9 mouse cellular contexts compared by ENCODE assay signal in the genomic region with DNA sequence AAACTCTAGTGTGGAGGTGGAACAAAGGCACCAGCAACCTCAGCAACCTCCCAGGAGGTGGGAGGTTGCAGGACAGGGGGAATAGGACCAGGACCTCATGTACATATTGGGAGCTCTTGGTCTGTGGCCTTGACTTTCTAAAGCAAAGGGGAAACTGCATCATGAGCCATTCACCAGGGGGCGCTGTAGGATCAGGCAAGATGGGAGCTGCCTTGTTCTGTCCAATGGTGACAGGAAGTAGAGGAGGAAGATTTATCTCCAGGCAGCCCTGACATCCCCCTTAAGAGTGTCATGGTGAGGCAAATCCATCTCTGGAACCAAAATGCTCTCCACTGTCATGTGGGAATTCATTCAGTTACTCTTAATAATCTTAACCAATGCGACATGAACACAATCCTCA. TPM values are rescaled to one million over a fixed set of nuclear protein-coding genes. Genes with fewer than 3 reads are reported as not detected.
A peak's percentile ranks its signal among the peaks of the same experiment; 100 is the strongest.
DNase-seq lines count a peak whose midpoint lies in the region; ATAC-seq and TF ChIP-seq lines count a peak whose summit lies in the region.
"Had no signal": no experiment of that assay in that cellular context is flagged by ENCODE, and none has a peak within 500 bp of the region (broad histone marks: within the 10 kb centered on the region; RNA-seq: fewer than 3 reads in every experiment).

No protein-coding gene starts in this region.

- WGBS in heart, adult 2 months, result 35% methylated on average over 2 of the region's 2 CpGs
- 54% methylated on average over 2 of the region's 2 CpGs for WGBS in kidney, postnatal 0 days
- WGBS in liver, embryonic 13.5 days (ENCODE audit: insufficient replicate concordance), result 49% methylated on average over 2 of the region's 2 CpGs
- WGBS in neural tube, embryonic 11.5 days, result 45% methylated on average over 2 of the region's 2 CpGs
- WGBS in stomach, postnatal 0 days, result 42% methylated on average over 2 of the region's 2 CpGs

- peaks cover 3% of the 10 kb centered on the region; the same call in 1 of the 2 replicates for H3K36me3 ChIP-seq in heart, adult 2 months (ENCODE audit: control insufficient read depth, insufficient read depth, low read length)
- H3K36me3 ChIP-seq in kidney, postnatal 0 days (ENCODE audit: insufficient read depth, low read length), result peaks cover 23% of the 10 kb centered on the region; the same call in 1 of the 2 replicates
- peaks cover 91% of the 10 kb centered on the region for H3K36me3 ChIP-seq in liver, embryonic 13.5 days
- no peaks in the 10 kb centered on the region for H3K36me3 ChIP-seq in neural tube, embryonic 11.5 days (ENCODE audit: control insufficient read depth, insufficient read depth, low read length)
- peaks cover 28% of the 10 kb centered on the region for H3K36me3 ChIP-seq in stomach, postnatal 0 days (ENCODE audit: control insufficient read depth, insufficient read depth, low read length)

- no peaks in the 10 kb centered on the region for H3K79me2 ChIP-seq in heart, adult 2 months (replicated peaks; ENCODE audit: control insufficient read depth, insufficient read depth, low read length)

- TF ChIP-seq CTCF in heart, adult 2 months (IDR thresholded peaks at IDR 0.05), result peak; percentile 93
- TF ChIP-seq CTCF in kidney, postnatal 0 days (IDR thresholded peaks at IDR 0.05; ENCODE audit: low read depth), result peak; percentile 93
- peak; percentile 96 for TF ChIP-seq CTCF in stomach, postnatal 0 days (IDR thresholded peaks at IDR 0.05; ENCODE audit: low read depth)

- H3K9me3 ChIP-seq in kidney, postnatal 0 days (replicated peaks; ENCODE audit: low read length), result no peaks in the 10 kb centered on the region
- no peaks in the 10 kb centered on the region for H3K9me3 ChIP-seq in liver, embryonic 13.5 days (replicated peaks)
- H3K9me3 ChIP-seq in neural tube, embryonic 11.5 days (ENCODE audit: control insufficient read depth, low read length), result no peaks in the 10 kb centered on the region
- no peaks in the 10 kb centered on the region for H3K9me3 ChIP-seq in stomach, postnatal 0 days (ENCODE audit: control insufficient read depth, low read length)
- H3K9me3 ChIP-seq: embryonic facial prominence, embryonic 12.5 days had no signal

- H3K9ac ChIP-seq in heart, adult 2 months (ENCODE audit: low read depth, low read length), result no peak overlapping the region
- no peak overlapping the region for H3K9ac ChIP-seq in kidney, postnatal 0 days (ENCODE audit: low read depth, low read length)
- H3K9ac ChIP-seq in liver, embryonic 13.5 days, result no peak overlapping the region
- no peak overlapping the region for H3K9ac ChIP-seq in neural tube, embryonic 11.5 days (ENCODE audit: low read length)
- no peak overlapping the region for H3K9ac ChIP-seq in stomach, postnatal 0 days (ENCODE audit: low read length)
- H3K9ac ChIP-seq: embryonic facial prominence, embryonic 12.5 days had no signal

- ATAC-seq in kidney, postnatal 0 days (replicated peaks; ENCODE audit: low FRiP score, low read depth), result peak; percentile 42; the same call in 1 of the 2 replicates
- peak; percentile 54 for ATAC-seq in liver, embryonic 13.5 days (ENCODE audit: low read depth)
- ATAC-seq in neural tube, embryonic 11.5 days (ENCODE audit: insufficient read depth, low FRiP score, low TSS enrichment), result peak; percentile 63; the same call in 1 of the 2 replicates
- ATAC-seq in stomach, postnatal 0 days (ENCODE audit: low FRiP score, low TSS enrichment), result peak; percentile 63

- DNase-seq in 416B (ENCODE audit: low read depth), result peak; percentile 79
- peak; percentile 58 for DNase-seq in adrenal gland, adult 8-10 months
- DNase-seq in embryo, embryonic 11 days, result peak; percentile 82
- peak; percentile 80 to 89 for DNase-seq in heart, adult 2 months
- DNase-seq in kidney, postnatal 0 days (ENCODE audit: low spot score), result peak; percentile 85
- DNase-seq in liver, embryonic 13.5 days, result peak; percentile 67
- DNase-seq in neural tube, embryonic 11.5 days (ENCODE audit: low spot score), result peak; percentile 81
- peak; percentile 82 for DNase-seq in stomach, postnatal 0 days (ENCODE audit: low spot score)

- H3K4me1 ChIP-seq in heart, adult 2 months (ENCODE audit: control insufficient read depth, insufficient read depth, low read length), result no peaks in the 10 kb centered on the region
- H3K4me1 ChIP-seq in kidney, postnatal 0 days (replicated peaks; ENCODE audit: insufficient read depth, low read length), result no peaks in the 10 kb centered on the region
- H3K4me1 ChIP-seq in liver, embryonic 13.5 days (replicated peaks), result no peaks in the 10 kb centered on the region; the same call in 1 of the 2 replicates
- H3K4me1 ChIP-seq in neural tube, embryonic 11.5 days (ENCODE audit: control insufficient read depth, insufficient read depth, low read length), result no peaks in the 10 kb centered on the region
- no peaks in the 10 kb centered on the region for H3K4me1 ChIP-seq in stomach, postnatal 0 days (replicated peaks; ENCODE audit: control insufficient read depth, insufficient read depth)

- no peak for TF ChIP-seq POLR2A in heart, adult 2 months (IDR thresholded peaks at IDR 0.05; ENCODE audit: insufficient read depth, low read depth, low read length)

- TF ChIP-seq EP300 in heart, adult 2 months (IDR thresholded peaks at IDR 0.05; ENCODE audit: insufficient read depth, low read depth, low read length), result peak; percentile 88; the same call in 1 of the 2 replicates
- no peak for TF ChIP-seq EP300 in stomach, postnatal 0 days (optimal IDR thresholded peaks at IDR 0.05)

- no peaks in the 10 kb centered on the region for H3K27me3 ChIP-seq in heart, adult 2 months (ENCODE audit: control insufficient read depth, insufficient read depth, low read length)
- no peaks in the 10 kb centered on the region for H3K27me3 ChIP-seq in kidney, postnatal 0 days (ENCODE audit: insufficient read depth, low read length)
- no peaks in the 10 kb centered on the region for H3K27me3 ChIP-seq in liver, embryonic 13.5 days
- no peaks in the 10 kb centered on the region for H3K27me3 ChIP-seq in neural tube, embryonic 11.5 days (ENCODE audit: control insufficient read depth, insufficient read depth, low read length)
- H3K27me3 ChIP-seq in stomach, postnatal 0 days (ENCODE audit: control insufficient read depth, insufficient read depth, low read length), result no peaks in the 10 kb centered on the region
- H3K27me3 ChIP-seq: embryonic facial prominence, embryonic 12.5 days had no signal

- intact Hi-C loops in heart, adult 2 months (cut with DNase I), result loop anchor here (1.0 to 10.0 kb wide), 5 partner anchors 66 to 478 kb away; partner anchors contain the start of gene Tbc1d2b

- no peak overlapping the region for H3K4me2 ChIP-seq in kidney, postnatal 0 days (ENCODE audit: low read length)
- H3K4me2 ChIP-seq in liver, embryonic 13.5 days, result no peak overlapping the region
- H3K4me2 ChIP-seq in neural tube, embryonic 11.5 days (ENCODE audit: low read depth), result no peak overlapping the region
- H3K4me2 ChIP-seq in stomach, postnatal 0 days (replicated peaks; ENCODE audit: low read depth), result no peak overlapping the region
- H3K4me2 ChIP-seq: embryonic facial prominence, embryonic 12.5 days had no signal

- H3K27ac ChIP-seq in heart, adult 2 months, result no peak overlapping the region
- H3K27ac ChIP-seq in kidney, postnatal 0 days, result no peak overlapping the region
- H3K27ac ChIP-seq in liver, embryonic 13.5 days, result no peak overlapping the region
- H3K27ac ChIP-seq in neural tube, embryonic 11.5 days (ENCODE audit: low read depth, low read length), result no peak overlapping the region
- no peak overlapping the region for H3K27ac ChIP-seq in stomach, postnatal 0 days (replicated peaks)
- H3K27ac ChIP-seq: embryonic facial prominence, embryonic 12.5 days had no signal

- no peak overlapping the region for H3K4me3 ChIP-seq in heart, adult 2 months
- no peak overlapping the region for H3K4me3 ChIP-seq in kidney, postnatal 0 days (replicated peaks; ENCODE audit: low read depth, low read length)
- H3K4me3 ChIP-seq in liver, embryonic 13.5 days (replicated peaks), result no peak overlapping the region
- H3K4me3 ChIP-seq in neural tube, embryonic 11.5 days (ENCODE audit: low read depth, low read length), result no peak overlapping the region
- H3K4me3 ChIP-seq in stomach, postnatal 0 days (ENCODE audit: low read depth, low read length), result no peak overlapping the region
- H3K4me3 ChIP-seq: embryonic facial prominence, embryonic 12.5 days had no signal

RNA-seq across cellular contexts. Expression of gene Adamts7, which starts 43.6 kb away (rescaled TPM):
- total RNA-seq in adrenal gland, adult 8-10 months (2022), result 1 to 10 TPM; 4.9 to 6.2 (median 5.7) TPM
- total RNA-seq in heart, adult 2 months (2021), result 10 to 100 TPM; 11.8 to 14.5 TPM
- polyA plus RNA-seq in heart, adult 2 months (2012; rRNA removed), result 36.3 and 56.3 TPM in 2 replicates
- polyA plus RNA-seq in kidney, postnatal 0 days (2015; fragmentation: Nextera tagmentation; extraction: Ambion mirVana), result 11.6 and 12.8 TPM in 2 replicates
- polyA plus RNA-seq in liver, embryonic 13.5 days (2015; fragmentation: Nextera tagmentation; extraction: Ambion mirVana), result 0.71 and 1.4 TPM in 2 replicates
- 13.8 and 15.5 TPM in 2 replicates for polyA plus RNA-seq in neural tube, embryonic 11.5 days (2014; fragmentation: Nextera tagmentation; extraction: Ambion mirVana)
- 2.7 and 3.2 TPM in 2 replicates for polyA plus RNA-seq in stomach, postnatal 0 days (2015; fragmentation: Nextera tagmentation; extraction: Ambion mirVana)
